Mouse (Mus musculus) liver, postnatal 0 days (tissue): ENCODE results near the gene Rad54l. TPM values are rescaled to one million over a fixed set of nuclear protein-coding genes. Genes with fewer than 3 reads are reported as not detected.

ENCODE experiments used
- ATAC-seq: fragments of 200-750 bp; cut with Nextera tagmentation; 2 replicates; pipeline ENCODE4 v1.8.0; 2017; ENCODE audit warnings: mild to moderate bottlenecking, moderate library complexity
- DNase-seq: peaks from one replicate; pipeline ENCODE4 v3.0.0-alpha.2; 2016
- H3K27ac ChIP-seq: fragments of 300-500 bp; sonication (generic); 2 replicates; pipeline ENCODE4 v1.5.1; 2014; ENCODE audit warnings: antibody characterized with exemption, moderate library complexity, mild to moderate bottlenecking, low read depth
- H3K27me3 ChIP-seq: fragments of 300-500 bp; sonication (generic); 2 replicates; pipeline ENCODE4 v1.6.1; 2014; ENCODE audit warnings: low read length, control low read depth, mixed read lengths; ENCODE audit not compliant: insufficient read depth
- H3K36me3 ChIP-seq: fragments of 300-500 bp; sonication (generic); replicated peaks from 2 replicates; pipeline ENCODE4 v1.6.1; 2014; ENCODE audit warnings: mild to moderate bottlenecking, control low read depth, low read length, moderate library complexity, mixed read lengths; ENCODE audit not compliant: insufficient read depth
- H3K4me1 ChIP-seq: fragments of 300-500 bp; sonication (generic); 2 replicates; pipeline ENCODE4 v1.6.1; 2014; ENCODE audit warnings: antibody characterized with exemption, mild to moderate bottlenecking, control low read depth; ENCODE audit not compliant: insufficient read depth
- H3K4me2 ChIP-seq: fragments of 300-500 bp; sonication (generic); 2 replicates; pipeline ENCODE4 v1.6.1; 2014; ENCODE audit warnings: low read depth, mild to moderate bottlenecking, low read length, moderate library complexity, mixed read lengths
- H3K4me3 ChIP-seq: fragments of 300-500 bp; sonication (generic); 2 replicates; pipeline ENCODE4 v1.5.1; 2014; ENCODE audit warnings: low read depth, low read length
- H3K9ac ChIP-seq: fragments of 300-500 bp; sonication (generic); replicated peaks from 2 replicates; pipeline ENCODE4 v1.6.1; 2014; ENCODE audit warnings: mild to moderate bottlenecking, moderate library complexity
- H3K9me3 ChIP-seq: fragments of 300-500 bp; sonication (generic); 2 replicates; pipeline ENCODE4 v1.6.1; 2016; ENCODE audit warnings: mild to moderate bottlenecking, control low read depth, low read length, mixed read lengths
- CTCF ChIP-seq: sonication (generic); IDR thresholded peaks from 2 replicates; pipeline ENCODE4 v1.5.1; 2016; ENCODE audit warnings: antibody characterized with exemption, low read depth
- EP300 ChIP-seq: IDR thresholded peaks from 2 replicates; pipeline ENCODE4 v1.6.1; 2016; ENCODE audit warnings: antibody characterized with exemption, low read depth, mild to moderate bottlenecking
- WGBS: fragments of 180-500 bp; shearing (Covaris S2); extraction: QIAGEN DNeasy Blood & Tissue Kit; methylation state at CpG from one replicate; pipeline ENCODE4 v1.1.7; 2014; ENCODE audit not compliant: insufficient replicate concordance; 5-methylcytosine and 5-hydroxymethylcytosine counted together
- polyA plus RNA-seq: library from polyadenylated mRNA; unstranded; fragments of >200 nt; fragmentation: Nextera tagmentation; extraction: Ambion mirVana; gene quantifications from 2 replicates; pipeline ENCODE4 v1.2.1, GENCODE M21; 2015

The Rad54l gene
- polyA plus RNA-seq, 1 experiment from 2014 or later = 10.3 TPM

DNA sequence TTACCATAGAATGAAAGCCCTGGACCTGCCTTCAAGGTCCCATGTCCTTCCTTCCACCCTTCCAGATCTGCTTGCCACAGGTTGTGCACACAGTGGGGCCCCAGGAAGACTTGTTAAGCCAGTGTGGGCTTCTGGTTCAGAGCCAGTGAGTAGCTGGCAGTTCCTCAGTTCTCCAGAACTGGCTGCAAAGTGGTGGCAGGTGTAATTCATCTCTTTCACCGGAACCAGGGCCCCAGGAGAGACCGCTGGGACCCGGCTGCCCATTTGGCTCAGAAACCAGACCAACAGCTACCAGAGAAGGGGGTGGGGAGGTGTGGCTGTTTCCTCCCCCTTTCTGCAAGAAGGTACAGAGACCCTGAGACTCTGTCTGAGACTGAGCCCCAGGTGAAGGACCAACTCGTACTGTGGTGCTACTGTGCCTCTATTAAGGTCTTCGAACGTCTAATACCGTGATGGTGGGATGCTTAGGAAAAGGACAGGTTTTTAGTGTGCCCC lies 19.9 kb upstream of the Rad54l start:
- no peak for DNase-seq
- TF ChIP-seq EP300 (no peak), CTCF (no peak)
- ATAC-seq = no peak
- H3K36me3 ChIP-seq = no peaks in the 10 kb centered on the region
- H3K27me3 ChIP-seq = peaks cover 22% of the 10 kb centered on the region; the same call in 1 of the 2 replicates
- WGBS = 11% methylated on average over 7 of the region's 7 CpGs
- H3K9me3 ChIP-seq = no peaks in the 10 kb centered on the region
- H3K27ac ChIP-seq = no peak overlapping the region
- H3K4me3 ChIP-seq = no peak overlapping the region
- no peak overlapping the region for H3K9ac ChIP-seq
- peak overlapping the region; percentile 80; the same call in 1 of the 2 replicates for H3K4me2 ChIP-seq
- peaks cover 12% of the 10 kb centered on the region for H3K4me1 ChIP-seq

- H3K27me3 ChIP-seq = peaks cover 22% of the 10 kb centered on the region; the same call in 1 of the 2 replicates
- H3K4me2 ChIP-seq = no peak overlapping the region
- H3K4me1 ChIP-seq = peaks cover 12% of the 10 kb centered on the region
- no peak overlapping the region for H3K27ac ChIP-seq
- no peaks in the 10 kb centered on the region for H3K9me3 ChIP-seq
- WGBS = 74% methylated on average over 7 of the region's 7 CpGs
- no peaks in the 10 kb centered on the region for H3K36me3 ChIP-seq
- TF ChIP-seq EP300 = no peak
- no peak for TF ChIP-seq CTCF
- no peak for DNase-seq
- no peak for ATAC-seq
- no peak overlapping the region for H3K4me3 ChIP-seq
- no peak overlapping the region for H3K9ac ChIP-seq
Observed at GRCm38 (mm10) chr4:116142269-116142668, 18.8 kb upstream of the Rad54l start.

DNA sequence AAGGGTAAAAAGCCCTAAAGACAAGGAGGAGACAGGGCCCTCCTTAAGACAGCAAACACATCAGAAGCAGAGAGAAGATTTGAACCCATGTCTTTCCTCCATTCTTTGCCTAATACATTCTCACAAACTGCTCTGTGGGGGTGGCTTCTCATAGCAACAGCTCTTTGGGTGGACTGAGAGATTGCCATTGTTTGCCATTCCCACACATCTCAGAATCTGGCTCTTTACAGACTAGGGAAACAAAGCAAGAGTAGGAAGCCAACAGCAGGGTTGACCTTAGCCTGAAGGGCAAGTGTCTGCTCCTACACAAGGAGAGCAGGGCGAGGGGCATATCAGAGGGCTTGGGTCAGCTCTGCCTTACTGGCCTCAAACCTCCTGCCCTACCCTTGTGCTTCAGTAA lies 18.2 kb upstream of the Rad54l start:
- DNase-seq = no peak
- H3K36me3 ChIP-seq = no peaks in the 10 kb centered on the region
- TF ChIP-seq EP300 (no peak), CTCF (no peak)
- no peak for ATAC-seq
- peaks cover 22% of the 10 kb centered on the region; the same call in 1 of the 2 replicates for H3K27me3 ChIP-seq
- H3K4me2 ChIP-seq = no peak overlapping the region
- no peaks in the 10 kb centered on the region for H3K9me3 ChIP-seq
- peaks cover 12% of the 10 kb centered on the region for H3K4me1 ChIP-seq
- no peak overlapping the region for H3K9ac ChIP-seq
- no peak overlapping the region for H3K4me3 ChIP-seq
- 54% methylated on average over 1 of the region's 1 CpGs for WGBS
- no peak overlapping the region for H3K27ac ChIP-seq

- Histone ChIP-seq H3K36me3 (no peaks in the 10 kb centered on the region), H3K27me3 (peaks cover 22% of the 10 kb centered on the region; the same call in 1 of the 2 replicates), H3K27ac (no peak overlapping the region), H3K9me3 (no peaks in the 10 kb centered on the region), H3K4me1 (peaks cover 12% of the 10 kb centered on the region), H3K9ac (no peak overlapping the region), H3K4me3 (no peak overlapping the region), H3K4me2 (no peak overlapping the region)
- ATAC-seq (no peak), DNase-seq (no peak)
- WGBS = 70% methylated on average over 7 of the region's 7 CpGs
- TF ChIP-seq CTCF (no peak), EP300 (no peak)
Observed at GRCm38 (mm10) chr4:116140801-116141574, 17.5 kb upstream of the Rad54l start.

GRCm38 (mm10) chr4:116137421-116137996 lies 14.0 kb upstream of the Rad54l start:
- H3K9ac ChIP-seq = no peak overlapping the region
- H3K4me2 ChIP-seq = no peak overlapping the region
- H3K27me3 ChIP-seq = peaks cover 7% of the 10 kb centered on the region; the same call in 1 of the 2 replicates
- DNase-seq (no peak), ATAC-seq (no peak)
- H3K4me1 ChIP-seq = no peaks in the 10 kb centered on the region
- H3K36me3 ChIP-seq = no peaks in the 10 kb centered on the region
- H3K27ac ChIP-seq = no peak overlapping the region
- no peaks in the 10 kb centered on the region for H3K9me3 ChIP-seq
- 64% methylated on average over 13 of the region's 13 CpGs for WGBS
- no peak for TF ChIP-seq CTCF
- no peak for TF ChIP-seq EP300
- H3K4me3 ChIP-seq = no peak overlapping the region

GRCm38 (mm10) chr4:116134990-116135389 lies 11.5 kb upstream of the Rad54l start:
- no peak overlapping the region for H3K4me3 ChIP-seq

More at GRCm38 (mm10) chr4:116134990-116135389, 11.5 kb upstream of the Rad54l start:
- Histone ChIP-seq H3K27ac (no peak overlapping the region), H3K4me1 (no peaks in the 10 kb centered on the region), H3K9ac (no peak overlapping the region), H3K36me3 (no peaks in the 10 kb centered on the region), H3K4me2 (no peak overlapping the region), H3K27me3 (no peaks in the 10 kb centered on the region), H3K9me3 (no peaks in the 10 kb centered on the region)
- DNase-seq = no peak
- 50% methylated on average over 2 of the region's 2 CpGs for WGBS
- TF ChIP-seq CTCF = peak; percentile 88
- TF ChIP-seq EP300 = no peak
- ATAC-seq = no peak
